Mouse (Mus musculus): Measurements from ENCODE around the gene Hand2.

DNA sequence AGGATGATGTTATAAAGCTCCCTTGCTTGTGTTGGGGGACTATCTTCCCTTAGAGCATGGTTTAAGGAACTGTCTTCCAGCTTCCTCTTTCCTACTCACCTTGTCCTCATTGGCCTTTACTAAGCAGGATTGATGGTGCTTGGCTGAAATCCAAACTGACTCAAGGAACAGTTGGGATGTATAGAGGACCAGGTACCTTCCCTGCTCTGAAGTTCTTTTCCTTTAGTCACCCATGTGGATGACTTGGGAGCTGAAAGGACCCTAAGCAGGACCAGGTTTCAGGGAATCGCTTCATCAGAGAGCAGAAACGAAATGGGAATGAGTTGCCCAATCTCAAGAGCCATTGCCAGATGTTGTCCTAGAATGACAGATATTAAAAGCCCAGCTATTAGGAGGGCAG, 31.1 kb downstream of the Hand2 start:
- TF ChIP-seq CTCF (conservative IDR thresholded peaks at IDR 0.05; ENCODE audit: low read length) (no peak), NANOG (IDR thresholded peaks at IDR 0.05; ENCODE audit: borderline replicate concordance, low read length) (no peak), POU5F1 (IDR thresholded peaks at IDR 0.05; ENCODE audit: borderline replicate concordance, low read length) (no peak)

Data from E14TG2a.4 (cell line).